Mouse (Mus musculus) heart, postnatal 10 days (tissue): ENCODE results near the gene Naxd. TPM values are rescaled to one million over a fixed set of nuclear protein-coding genes. Genes with fewer than 3 reads are reported as not detected.
A peak's percentile ranks its signal among the peaks of the same experiment; 100 is the strongest.
"Not testable (repeated sequence)": the region's sequence is repeated elsewhere in the genome, so short reads cannot be mapped to it uniquely, and the experiment has no call there.

ENCODE experiments used
- DNase-seq, 2 experiments: peaks; one replicate each; pipeline ENCODE4 v3.0.0; 2021
- intact Hi-C: fragments of 180-260 bp; cut with DNase I; formaldehyde crosslinking; loops from one replicate; pipeline ENCODE4 v1.15.1; 2025
- total RNA-seq, 2 experiments: library from RNA; stranded (reverse); gene quantifications; 2 replicates each; pipeline ENCODE4 v1.2.3; 2021

The Naxd gene
- total RNA-seq, 2 experiments from 2014 or later, result 40.2 to 41.7 TPM

DNA sequence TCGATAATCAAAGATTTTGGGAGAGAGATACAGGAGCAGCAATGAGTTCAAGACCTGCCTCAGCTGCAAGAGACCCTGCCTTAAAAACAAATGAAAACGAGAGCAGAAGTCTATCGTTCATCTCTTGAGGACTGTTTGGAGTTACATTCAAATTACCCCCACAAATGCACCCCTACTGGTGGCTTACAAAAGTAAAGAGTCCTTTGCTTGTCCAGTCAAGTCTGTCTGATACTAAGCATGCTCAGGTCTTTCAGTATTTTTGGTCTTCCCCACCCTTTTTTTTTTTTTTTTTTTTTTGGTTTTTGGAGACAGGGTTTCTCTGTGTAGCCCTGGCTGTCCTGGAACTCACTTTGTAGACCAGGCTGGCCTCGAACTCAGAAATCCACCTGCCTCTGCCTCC, 54.2 kb downstream of the Naxd start:
- intact Hi-C loops, result loop anchor here (10.0 kb wide), 2 partner anchors 223 to 277 kb away; no protein-coding TSS in a partner anchor
- DNase-seq, result not testable (repeated sequence)

DNA sequence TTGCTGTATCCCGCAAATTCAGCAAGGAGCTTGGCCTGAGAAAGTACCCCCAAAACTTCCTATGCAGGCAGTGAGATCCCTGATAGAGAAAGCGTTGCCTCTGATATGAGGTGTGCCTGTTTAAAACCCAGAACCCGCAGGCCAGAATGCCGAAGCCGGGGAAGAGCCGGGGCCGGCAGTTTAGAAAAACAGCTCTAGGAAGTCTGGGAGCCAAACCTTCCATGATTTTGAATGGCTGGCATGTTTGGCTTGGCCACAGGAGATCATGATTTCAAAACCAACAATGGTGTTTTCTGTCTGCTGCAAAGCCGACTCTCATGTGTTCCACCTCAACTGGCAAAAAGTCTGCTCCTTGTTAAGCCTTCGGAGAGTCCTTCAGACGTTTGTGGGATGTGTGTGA, 55.1 kb downstream of the Naxd start:
- DNase-seq, result no peak
- intact Hi-C loops, result loop anchor here (10.0 kb wide), 2 partner anchors 222 to 278 kb away; no protein-coding TSS in a partner anchor

DNA sequence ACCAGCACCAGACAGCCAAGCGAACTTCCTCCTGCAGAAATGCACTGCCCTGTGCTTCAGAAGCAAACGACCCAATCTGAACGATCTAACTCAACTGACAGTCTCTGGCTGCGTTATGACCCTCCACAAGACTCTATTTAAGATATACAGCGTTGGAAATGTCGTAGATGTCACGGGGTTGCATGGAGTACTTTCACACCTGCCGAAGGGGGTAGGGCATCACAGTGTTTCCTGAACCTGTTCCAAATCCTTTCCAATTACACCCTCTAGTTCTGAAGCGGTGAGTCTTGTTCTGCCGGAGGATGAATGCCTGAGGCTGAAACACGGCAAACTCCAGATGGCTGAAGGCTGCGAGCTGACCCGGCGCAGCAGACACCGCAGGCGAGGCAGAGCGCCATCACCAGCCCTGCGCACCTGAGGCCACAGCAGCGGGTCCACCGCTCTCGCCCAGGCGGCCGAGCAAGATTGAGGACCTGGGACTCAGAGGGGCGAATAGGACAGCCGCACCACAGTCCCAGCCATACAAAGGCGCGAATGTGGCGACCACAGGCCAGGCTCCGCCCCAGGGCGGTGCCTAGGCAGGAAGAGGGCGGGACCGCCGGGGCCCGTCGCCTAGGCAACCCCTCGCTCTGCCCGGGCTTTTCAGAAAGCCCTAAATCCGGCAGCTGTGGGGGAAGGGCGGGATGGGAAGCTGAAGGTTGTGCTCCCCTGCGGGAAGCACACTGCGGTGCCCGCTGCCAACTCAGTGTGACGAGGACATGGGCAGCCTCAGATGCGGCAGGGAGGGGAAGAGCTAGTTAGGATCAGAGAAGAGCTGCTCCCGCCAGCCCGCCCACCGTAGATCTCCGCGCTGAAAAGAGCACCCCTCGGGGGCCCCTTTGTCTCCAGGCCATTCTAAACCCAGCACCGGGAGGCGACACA, 57.8 kb downstream of the Naxd start, which contains the start of gene Ing1:
Ing1 (plus strand) TSS at position 773 of the 921 bp plus-strand sequence.
- intact Hi-C loops, result loop anchor here (5.0 to 10.0 kb wide), 4 partner anchors 58 to 1342 kb away; partner anchors contain the start of gene Naxd
- DNase-seq, result peak; percentile 95 to 96

DNA sequence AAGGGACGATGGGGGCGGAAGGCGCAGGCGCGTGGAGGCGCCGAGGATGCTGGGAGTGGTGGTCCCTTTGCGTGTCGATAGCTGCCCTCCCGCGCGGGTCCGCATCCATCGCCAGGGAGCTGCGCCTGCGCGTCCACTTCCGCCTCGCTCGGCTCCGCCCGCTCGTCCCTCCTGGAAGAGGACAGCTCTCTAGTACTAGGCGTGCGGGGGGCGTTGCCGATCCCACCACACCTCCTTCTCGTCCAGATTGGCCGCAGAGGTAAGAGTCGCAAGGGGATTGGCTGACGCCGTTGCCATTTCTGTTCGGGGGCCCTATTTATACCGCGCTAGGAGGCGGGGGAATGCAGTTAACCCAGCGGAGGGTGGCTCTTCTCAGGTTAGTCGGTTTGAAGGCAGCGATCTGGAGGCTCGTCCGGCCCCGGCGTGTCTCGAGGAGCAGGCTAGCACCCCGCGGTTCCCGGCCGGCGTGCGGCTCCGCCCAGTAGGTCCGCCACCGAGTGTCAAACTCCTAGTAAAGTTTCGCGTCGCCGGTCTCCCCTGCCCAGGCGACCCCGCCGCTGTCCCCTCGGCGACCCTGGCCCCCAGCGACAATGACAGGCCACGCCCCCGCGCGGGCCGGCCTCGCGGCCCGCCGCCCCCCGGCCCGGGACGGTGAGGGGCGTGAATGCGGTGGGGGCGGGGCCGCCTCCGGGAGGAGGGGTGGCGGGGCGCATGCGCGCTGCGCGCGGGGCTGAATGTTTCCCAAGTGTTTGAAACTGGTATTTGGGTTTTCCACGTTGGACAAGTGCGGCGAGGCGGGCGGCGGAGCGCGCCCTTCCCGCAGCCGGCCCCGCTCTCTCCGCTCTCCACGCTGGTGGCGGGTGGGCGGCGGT, 58.6 kb downstream of the Naxd start:
- intact Hi-C loops, result loop anchor here (2.0 to 10.0 kb wide), 5 partner anchors 59 to 1341 kb away; partner anchors contain the start of genes Ankrd10 and Naxd
- peak; percentile 99 for DNase-seq

DNA sequence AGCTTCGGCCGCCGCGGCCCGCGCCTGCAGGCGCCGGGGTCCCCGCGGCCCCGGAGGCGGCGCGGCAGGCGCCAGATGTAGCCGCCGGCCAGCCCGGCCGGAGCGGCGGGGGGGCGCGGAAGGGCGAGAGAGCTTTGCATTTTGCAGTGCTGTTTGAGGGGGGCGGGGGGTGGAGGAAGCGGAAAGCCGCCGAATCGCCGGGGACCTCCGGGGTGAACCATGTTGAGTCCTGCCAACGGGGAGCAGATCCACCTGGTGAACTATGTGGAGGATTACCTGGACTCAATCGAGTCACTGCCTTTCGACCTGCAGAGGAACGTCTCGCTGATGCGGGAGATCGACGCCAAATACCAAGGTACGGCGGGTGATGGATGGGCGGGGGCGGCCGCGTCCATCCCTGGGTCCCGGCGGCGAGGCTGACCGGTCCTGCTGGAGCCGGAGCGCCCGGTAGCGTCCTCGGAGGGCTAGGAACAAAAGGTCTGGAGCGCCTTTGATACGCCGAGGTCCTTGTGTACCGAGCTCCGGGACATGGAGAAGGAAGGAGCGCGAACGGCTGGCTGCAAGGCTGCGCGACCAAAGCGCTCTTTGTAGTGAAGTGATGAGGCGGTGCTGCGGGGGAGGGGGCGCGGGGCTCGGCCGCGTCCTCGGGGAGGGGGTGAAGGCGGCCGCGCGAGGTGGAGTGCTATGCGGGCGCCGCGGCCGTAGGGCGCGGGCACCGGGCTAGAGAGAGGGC, 59.6 kb downstream of the Naxd start:
- intact Hi-C loops, result loop anchor here (2.0 to 10.0 kb wide), 5 partner anchors 60 to 1340 kb away; partner anchors contain the start of genes Ankrd10 and Naxd

DNA sequence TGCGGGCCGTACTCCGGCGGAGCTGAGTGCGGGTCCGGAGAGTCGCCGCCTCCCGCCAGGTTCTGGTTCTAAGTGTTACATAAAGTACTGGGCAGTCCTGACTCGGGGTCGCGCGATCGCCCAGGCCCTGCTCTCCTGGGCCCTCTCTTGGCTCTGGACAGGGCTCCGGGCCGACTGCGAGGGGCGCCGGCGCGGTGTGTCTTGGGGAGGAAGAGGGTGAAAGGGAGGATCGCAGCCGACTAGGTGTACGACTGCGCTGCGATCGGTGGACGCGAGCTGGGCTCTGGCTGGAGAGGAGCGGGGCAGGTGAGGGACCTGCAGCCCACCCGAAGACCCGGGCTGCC, 60.1 kb downstream of the Naxd start:
- DNase-seq, result no peak
- intact Hi-C loops, result loop anchor here (2.0 to 10.0 kb wide), 5 partner anchors 60 to 1340 kb away; partner anchors contain the start of genes Ankrd10 and Naxd

More for the DNA sequence above, 59.6 kb downstream of the Naxd start:
- peak; percentile 56 to 65 for DNase-seq

DNA sequence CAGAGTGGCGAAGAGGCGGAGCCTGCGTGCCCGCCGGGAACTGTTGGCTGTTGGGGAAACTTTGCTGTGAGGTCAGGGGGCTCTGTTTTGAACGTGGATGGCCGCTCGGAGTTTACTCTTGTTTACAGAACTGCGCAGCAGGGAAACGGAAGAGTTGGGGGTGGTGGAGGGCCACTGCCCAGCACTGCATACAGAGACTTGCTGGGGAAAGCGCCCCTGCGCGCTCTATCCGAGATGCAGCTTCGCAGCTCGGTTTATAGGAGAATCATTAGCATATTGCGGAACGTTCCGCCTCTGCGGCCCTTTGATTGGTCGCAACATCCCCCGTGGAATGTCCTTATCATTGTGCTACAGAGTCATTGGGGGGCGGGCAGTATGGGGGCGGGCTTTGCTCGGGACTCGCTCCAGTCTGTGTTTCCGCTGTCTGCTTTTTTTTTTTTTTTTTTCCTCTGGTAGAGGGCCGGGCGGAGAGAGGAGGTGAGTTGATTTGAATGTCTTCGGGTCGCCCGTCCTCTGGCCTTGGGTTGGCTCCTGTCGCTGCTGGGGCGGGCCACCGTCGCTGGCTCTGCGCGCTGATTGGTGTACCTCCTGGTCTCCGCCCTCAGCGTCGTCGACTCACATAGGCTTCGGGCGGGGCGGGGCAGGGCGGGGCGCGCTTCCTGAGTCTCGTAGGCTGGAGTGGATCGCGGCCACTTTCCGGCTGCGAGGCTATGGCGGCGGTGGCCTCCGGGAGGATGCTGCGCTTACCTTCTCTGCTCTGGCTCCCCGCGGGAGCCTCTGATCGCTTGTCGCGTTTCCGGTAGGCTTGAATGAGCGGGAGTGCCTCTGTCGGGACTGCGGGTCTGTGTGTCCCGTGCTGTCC, 60.7 kb downstream of the Naxd start:
- DNase-seq, result peak; percentile 98 to 99
- intact Hi-C loops, result loop anchor here (2.0 to 10.0 kb wide), 5 partner anchors 61 to 1339 kb away; partner anchors contain the start of genes Ankrd10 and Naxd

DNA sequence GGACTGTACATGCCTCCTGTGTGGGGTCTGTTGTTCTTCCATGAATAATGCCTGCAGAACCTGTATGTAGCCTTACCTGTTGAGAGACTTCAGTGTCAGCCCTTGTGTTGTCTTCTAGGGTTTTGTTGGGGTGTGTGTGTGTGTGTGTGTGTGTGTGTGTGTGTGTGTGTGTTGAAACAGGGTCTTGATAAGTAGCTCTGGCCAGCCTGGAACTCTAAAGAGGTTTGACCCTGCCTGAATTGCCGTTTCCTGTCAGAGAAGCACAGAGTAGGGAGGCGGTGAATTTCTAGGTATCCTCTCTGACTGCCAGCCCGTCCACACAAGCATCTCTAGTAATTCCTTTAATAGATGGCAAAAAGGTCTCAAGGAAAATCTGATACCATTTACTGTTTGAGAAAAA, 62.2 kb downstream of the Naxd start:
- no peak for DNase-seq
- intact Hi-C loops, result loop anchor here (5.0 to 10.0 kb wide), 4 partner anchors 62 to 1338 kb away; partner anchors contain the start of gene Naxd

DNA sequence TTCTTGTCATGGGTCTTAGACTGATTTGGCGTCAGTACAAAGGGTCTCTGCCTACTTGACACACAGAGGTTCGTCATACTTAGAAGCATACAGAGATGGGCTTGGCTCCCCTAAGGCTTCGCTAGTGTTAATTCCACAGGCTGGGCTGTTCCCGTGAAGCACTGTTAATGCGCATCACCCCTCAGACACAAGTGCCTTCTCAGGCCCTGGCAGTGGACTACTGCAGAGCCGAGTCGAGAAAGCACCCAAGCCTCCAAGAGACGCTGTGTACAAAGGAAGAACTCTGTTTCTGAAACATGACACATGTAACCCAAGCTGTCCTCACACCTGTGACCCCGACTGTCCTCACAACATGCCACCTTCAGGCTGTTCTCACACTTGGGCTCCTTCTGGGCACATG, 62.9 kb downstream of the Naxd start:
- intact Hi-C loops, result loop anchor here (5.0 kb wide), 1 partner anchor 42 kb away; no protein-coding TSS in a partner anchor
- DNase-seq, result no peak

DNA sequence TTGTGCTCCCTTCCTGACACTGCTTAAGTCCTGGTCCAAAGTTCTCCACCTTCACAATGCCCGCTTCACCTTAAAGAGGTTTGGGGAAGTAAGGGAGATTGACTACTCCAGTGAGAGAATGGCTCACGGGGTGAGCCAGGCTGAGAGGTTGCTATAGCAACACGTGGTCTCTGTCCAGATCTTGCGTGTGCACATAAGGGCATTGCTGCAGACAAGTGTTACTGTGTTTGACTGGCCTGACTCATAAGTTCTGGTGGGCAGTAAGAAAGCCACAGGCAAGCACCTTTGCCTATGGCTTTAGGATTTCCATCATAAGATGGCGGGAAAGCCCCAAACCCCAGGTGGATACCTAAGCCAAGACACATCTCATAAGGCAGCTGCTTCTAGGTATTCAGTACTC, 66.9 kb downstream of the Naxd start:
- intact Hi-C loops, result loop anchor here (5.0 kb wide), 1 partner anchor 38 kb away; no protein-coding TSS in a partner anchor
- DNase-seq, result no peak

Other genes with a start within 250 kb of the Naxd start
- gene Col4a2, start 184.7 kb upstream of the Naxd start, total RNA-seq, result 100 to 1,000 TPM; 697 to 713 TPM
- 1,000 to 10,000 TPM; 1,260 to 1,378 TPM for gene Col4a1, start 184.7 kb upstream of the Naxd start, total RNA-seq
- gene Rab20, start 18.8 kb upstream of the Naxd start, total RNA-seq, result 10 to 100 TPM; 28.6 to 30.4 TPM
- 10 to 100 TPM; 35.1 to 35.9 TPM for gene Cars2, start 53.3 kb downstream of the Naxd start, total RNA-seq
- gene Ing1, start 58.1 kb downstream of the Naxd start, total RNA-seq, result 10 to 100 TPM; 29.3 to 30.3 TPM
- gene Ankrd10, start 138.3 kb downstream of the Naxd start, total RNA-seq, result 10 to 100 TPM; 44.9 to 50.9 TPM
- not detected for gene 1700016D06Rik, start 203.6 kb downstream of the Naxd start, total RNA-seq
- gene Arhgef7, start 230.2 kb downstream of the Naxd start, total RNA-seq, result 100 to 1,000 TPM; 174 to 190 TPM